Mouse (Mus musculus) heart, embryonic 11.5 days (tissue): ENCODE measurements around the gene Prokr1. TPM values are rescaled to one million over a fixed set of nuclear protein-coding genes. Genes with fewer than 3 reads are reported as not detected.
"Not testable (repeated sequence)": the region's sequence is repeated elsewhere in the genome, so short reads cannot be mapped to it uniquely, and the experiment has no call there.

Experiments used
- ATAC-seq: fragments of 200-750 bp; cut with Nextera tagmentation; replicated peaks from 2 replicates; pipeline ENCODE4 v1.8.0; 2017; ENCODE audit warnings: moderate library complexity; ENCODE audit not compliant: insufficient number of reproducible peaks, low FRiP score, low TSS enrichment
- H3K27ac ChIP-seq: fragments of 300-500 bp; sonication (generic); 2 replicates; pipeline ENCODE4 v1.5.1; 2014; ENCODE audit warnings: mild to moderate bottlenecking, low read depth, low read length
- H3K27me3 ChIP-seq: fragments of 300-500 bp; sonication (generic); 2 replicates; pipeline ENCODE4 v1.6.1; 2014; ENCODE audit warnings: mild to moderate bottlenecking, low read length, mixed read lengths; ENCODE audit not compliant: control insufficient read depth, insufficient read depth
- H3K36me3 ChIP-seq: fragments of 300-500 bp; sonication (generic); 2 replicates; pipeline ENCODE4 v1.6.1; 2014; ENCODE audit warnings: mild to moderate bottlenecking, low read length, moderate library complexity, mixed read lengths; ENCODE audit not compliant: control insufficient read depth, insufficient read depth
- H3K4me1 ChIP-seq: fragments of 300-500 bp; sonication (generic); 2 replicates; pipeline ENCODE4 v1.6.1; 2014; ENCODE audit warnings: low read length; ENCODE audit not compliant: control insufficient read depth, insufficient read depth
- H3K4me2 ChIP-seq: fragments of 300-500 bp; sonication (generic); 2 replicates; pipeline ENCODE4 v1.6.1; 2014; ENCODE audit warnings: mild to moderate bottlenecking, moderate library complexity
- H3K4me3 ChIP-seq: fragments of 300-500 bp; sonication (generic); 2 replicates; pipeline ENCODE4 v1.5.1; 2014; ENCODE audit warnings: low read depth, low read length
- H3K9ac ChIP-seq: fragments of 300-500 bp; sonication (generic); 2 replicates; pipeline ENCODE4 v1.6.1; 2014; ENCODE audit warnings: mild to moderate bottlenecking, low read depth, low read length, moderate library complexity
- H3K9me3 ChIP-seq: fragments of 300-500 bp; sonication (generic); replicated peaks from 2 replicates; pipeline ENCODE4 v1.6.1; 2016; ENCODE audit warnings: low read length; ENCODE audit not compliant: control insufficient read depth
- WGBS: fragments of 180-500 bp; shearing (Covaris S2); extraction: QIAGEN DNeasy Blood & Tissue Kit; methylation state at CpG from one replicate; pipeline ENCODE4 v1.1.7; 2014; ENCODE audit not compliant: insufficient replicate concordance; 5-methylcytosine and 5-hydroxymethylcytosine counted together
- polyA plus RNA-seq: library from polyadenylated mRNA; unstranded; fragments of >200 nt; fragmentation: Nextera tagmentation; extraction: Ambion mirVana; gene quantifications from 2 replicates; pipeline ENCODE4 v1.2.1, GENCODE M21; 2014

Prokr1 gene
- polyA plus RNA-seq, 1 experiment from 2014 or later: 1.8 TPM

- Histone ChIP-seq H3K27ac (no peak overlapping the region), H3K9ac (no peak overlapping the region), H3K9me3 (no peaks in the 10 kb centered on the region), H3K36me3 (no peaks in the 10 kb centered on the region), H3K27me3 (peaks cover under 1% of the 10 kb centered on the region; the same call in 1 of the 2 replicates), H3K4me1 (peaks cover 23% of the 10 kb centered on the region), H3K4me2 (no peak overlapping the region), H3K4me3 (no peak overlapping the region)
- no peak for ATAC-seq
- whole genome bisulfite sequencing: 75% methylated on average over 18 of the region's 18 CpGs
These were observed 9.0 kb downstream of the Prokr1 start for GRCm38 (mm10) chr6:87581581-87581980.

- H3K36me3 ChIP-seq: no peaks in the 10 kb centered on the region
- H3K27ac ChIP-seq: no peak overlapping the region
- H3K9ac ChIP-seq: no peak overlapping the region
- 76% methylated on average over 15 of the region's 15 CpGs for WGBS
- H3K4me1 ChIP-seq: peaks cover 24% of the 10 kb centered on the region
- no peaks in the 10 kb centered on the region for H3K9me3 ChIP-seq
- no peak for ATAC-seq
- H3K4me2 ChIP-seq: no peak overlapping the region
- no peaks in the 10 kb centered on the region for H3K27me3 ChIP-seq
- no peak overlapping the region for H3K4me3 ChIP-seq
These were observed 9.5 kb downstream of the Prokr1 start for GRCm38 (mm10) chr6:87581071-87581470.

GRCm38 (mm10) chr6:87578247-87578646 is 12.3 kb downstream of the Prokr1 start:
- no peaks in the 10 kb centered on the region for H3K36me3 ChIP-seq
- H3K27me3 ChIP-seq: no peaks in the 10 kb centered on the region
- ATAC-seq: no peak
- 28% methylated on average over 9 of the region's 9 CpGs for whole genome bisulfite sequencing
- H3K4me3 ChIP-seq: no peak overlapping the region
- peaks cover 19% of the 10 kb centered on the region for H3K4me1 ChIP-seq
- no peaks in the 10 kb centered on the region for H3K9me3 ChIP-seq
- no peak overlapping the region for H3K4me2 ChIP-seq
- H3K9ac ChIP-seq: no peak overlapping the region
- H3K27ac ChIP-seq: no peak overlapping the region

- Histone ChIP-seq H3K4me2 (no peak overlapping the region), H3K9me3 (no peaks in the 10 kb centered on the region), H3K4me3 (no peak overlapping the region), H3K27me3 (no peaks in the 10 kb centered on the region), H3K9ac (no peak overlapping the region), H3K4me1 (peaks cover 6% of the 10 kb centered on the region), H3K27ac (no peak overlapping the region), H3K36me3 (no peaks in the 10 kb centered on the region)
- 32% methylated on average over 4 of the region's 4 CpGs for WGBS
- ATAC-seq: no peak
These were observed 13.8 kb downstream of the Prokr1 start for GRCm38 (mm10) chr6:87576648-87577330.

GRCm38 (mm10) chr6:87571863-87572262 is 18.7 kb downstream of the Prokr1 start:
- not testable (repeated sequence) for H3K4me1 ChIP-seq, H3K36me3 ChIP-seq, H3K9me3 ChIP-seq, ATAC-seq, H3K9ac ChIP-seq, H3K27ac ChIP-seq, H3K4me2 ChIP-seq, H3K4me3 ChIP-seq, H3K27me3 ChIP-seq

GRCm38 (mm10) chr6:87567686-87568593 is 22.6 kb downstream of the Prokr1 start:
- Histone ChIP-seq H3K27ac (no peak overlapping the region), H3K4me3 (no peak overlapping the region), H3K9ac (no peak overlapping the region), H3K36me3 (no peaks in the 10 kb centered on the region), H3K27me3 (no peaks in the 10 kb centered on the region), H3K4me1 (no peaks in the 10 kb centered on the region), H3K9me3 (no peaks in the 10 kb centered on the region), H3K4me2 (no peak overlapping the region)
- 53% methylated on average over 9 of the region's 9 CpGs for WGBS
- no peak for ATAC-seq

GRCm38 (mm10) chr6:87565166-87565565 is 25.4 kb downstream of the Prokr1 start:
- Histone ChIP-seq H3K9ac (no peak overlapping the region), H3K27ac (no peak overlapping the region), H3K4me2 (no peak overlapping the region), H3K4me3 (no peak overlapping the region), H3K9me3 (no peaks in the 10 kb centered on the region), H3K36me3 (no peaks in the 10 kb centered on the region), H3K27me3 (no peaks in the 10 kb centered on the region), H3K4me1 (no peaks in the 10 kb centered on the region)
- ATAC-seq: no peak
- 71% methylated on average over 5 of the region's 5 CpGs for WGBS

- H3K4me3 ChIP-seq: no peak overlapping the region
- 83% methylated on average over 4 of the region's 4 CpGs for WGBS
- H3K27me3 ChIP-seq: no peaks in the 10 kb centered on the region
- no peak overlapping the region for H3K27ac ChIP-seq
- no peaks in the 10 kb centered on the region for H3K4me1 ChIP-seq
- H3K4me2 ChIP-seq: no peak overlapping the region
- ATAC-seq: no peak
- no peaks in the 10 kb centered on the region for H3K9me3 ChIP-seq
- H3K9ac ChIP-seq: no peak overlapping the region
- no peaks in the 10 kb centered on the region for H3K36me3 ChIP-seq
These were observed 26.2 kb downstream of the Prokr1 start for GRCm38 (mm10) chr6:87564356-87564755.
